Mouse (Mus musculus): ENCODE measurements around the gene Ier2.
"Not testable (repeated sequence)": the region's sequence is repeated elsewhere in the genome, so short reads cannot be mapped to it uniquely, and the experiment has no call there.

Gene Ier2

DNA sequence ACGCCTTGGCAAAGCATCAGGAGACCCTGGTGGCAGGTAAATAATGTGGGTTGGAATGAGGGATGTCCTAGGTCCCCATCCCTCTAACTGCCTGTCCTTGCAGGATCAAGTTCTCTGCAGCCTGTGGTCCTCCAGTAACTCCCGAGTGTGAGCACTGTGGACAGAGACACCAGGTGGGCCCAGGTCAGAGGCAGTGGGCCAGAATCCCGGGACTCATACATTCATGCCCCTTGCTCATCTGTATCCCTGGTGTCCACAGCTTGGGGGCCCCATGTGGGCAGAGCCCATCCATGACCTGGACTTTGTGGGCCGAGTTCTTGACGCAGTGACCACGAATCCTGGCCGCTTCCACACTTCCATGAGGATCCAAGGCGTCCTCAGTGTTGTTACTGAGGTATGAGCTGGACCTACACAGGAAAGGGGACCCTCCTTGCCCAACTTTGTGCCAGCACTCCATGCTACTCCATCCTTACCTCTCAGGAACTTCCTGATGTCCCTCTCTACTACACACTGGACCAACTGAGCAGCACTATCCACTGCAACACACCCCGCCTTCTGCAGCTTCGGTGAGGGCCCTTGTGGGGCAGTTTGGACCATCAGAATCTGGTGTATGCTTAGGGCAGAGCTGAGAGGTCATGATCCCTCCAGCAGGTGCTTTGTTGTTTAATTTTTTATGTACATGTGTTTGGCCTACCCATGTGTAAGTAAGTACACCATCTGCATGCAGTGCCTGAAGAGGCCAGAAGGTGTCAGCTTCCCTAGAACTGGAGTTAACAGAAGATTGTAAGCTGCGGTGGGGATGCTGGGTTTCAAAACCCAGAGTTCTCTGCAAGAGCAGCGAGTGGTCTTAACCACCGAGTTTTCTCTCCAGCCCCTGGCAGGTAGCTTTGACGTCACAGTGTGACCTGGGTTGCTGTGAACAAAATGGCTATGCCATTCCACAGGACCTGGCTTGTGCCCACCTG lies 34.8 kb upstream of the Ier2 start:
- peak; percentile 77 for DNase-seq

DNA sequence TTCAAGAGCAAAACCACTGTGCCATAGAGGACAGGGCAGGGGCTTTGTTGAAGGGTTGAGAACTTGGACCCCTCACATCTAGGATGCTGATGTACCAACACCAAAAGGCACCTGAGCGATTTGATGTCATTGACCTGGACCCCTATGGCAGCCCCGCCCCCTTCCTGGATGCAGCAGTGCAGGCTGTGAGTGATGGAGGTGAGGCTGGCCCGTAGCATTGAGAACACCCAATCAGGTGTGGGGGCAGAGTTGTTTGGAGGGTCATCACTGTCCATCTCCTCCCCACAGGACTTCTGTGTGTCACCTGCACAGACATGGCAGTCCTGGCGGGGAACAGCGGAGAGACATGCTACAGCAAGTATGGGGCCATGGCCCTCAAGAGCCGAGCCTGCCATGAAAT lies 32.5 kb upstream of the Ier2 start:
- no peak for DNase-seq

DNA sequence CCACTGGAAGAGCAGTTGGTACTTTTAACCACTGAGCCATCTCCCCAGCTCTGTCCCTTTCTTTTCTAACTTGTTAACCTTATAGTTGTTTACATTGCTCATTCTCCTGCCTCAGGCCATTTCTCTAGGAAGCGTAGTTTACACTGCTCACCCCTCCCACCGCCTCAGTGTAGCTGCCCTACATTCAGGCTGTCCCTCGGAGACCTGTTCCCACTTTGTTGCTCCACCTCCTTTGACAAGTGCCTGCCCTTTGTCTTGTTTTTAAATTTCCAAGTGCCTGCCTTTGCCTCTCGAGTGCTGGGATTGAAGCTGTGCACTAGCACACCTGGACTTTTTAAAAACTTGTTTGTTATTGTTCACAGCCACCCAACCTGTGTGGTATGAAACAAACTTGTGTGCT lies 30.7 kb upstream of the Ier2 start:
- DNase-seq, result no peak

DNA sequence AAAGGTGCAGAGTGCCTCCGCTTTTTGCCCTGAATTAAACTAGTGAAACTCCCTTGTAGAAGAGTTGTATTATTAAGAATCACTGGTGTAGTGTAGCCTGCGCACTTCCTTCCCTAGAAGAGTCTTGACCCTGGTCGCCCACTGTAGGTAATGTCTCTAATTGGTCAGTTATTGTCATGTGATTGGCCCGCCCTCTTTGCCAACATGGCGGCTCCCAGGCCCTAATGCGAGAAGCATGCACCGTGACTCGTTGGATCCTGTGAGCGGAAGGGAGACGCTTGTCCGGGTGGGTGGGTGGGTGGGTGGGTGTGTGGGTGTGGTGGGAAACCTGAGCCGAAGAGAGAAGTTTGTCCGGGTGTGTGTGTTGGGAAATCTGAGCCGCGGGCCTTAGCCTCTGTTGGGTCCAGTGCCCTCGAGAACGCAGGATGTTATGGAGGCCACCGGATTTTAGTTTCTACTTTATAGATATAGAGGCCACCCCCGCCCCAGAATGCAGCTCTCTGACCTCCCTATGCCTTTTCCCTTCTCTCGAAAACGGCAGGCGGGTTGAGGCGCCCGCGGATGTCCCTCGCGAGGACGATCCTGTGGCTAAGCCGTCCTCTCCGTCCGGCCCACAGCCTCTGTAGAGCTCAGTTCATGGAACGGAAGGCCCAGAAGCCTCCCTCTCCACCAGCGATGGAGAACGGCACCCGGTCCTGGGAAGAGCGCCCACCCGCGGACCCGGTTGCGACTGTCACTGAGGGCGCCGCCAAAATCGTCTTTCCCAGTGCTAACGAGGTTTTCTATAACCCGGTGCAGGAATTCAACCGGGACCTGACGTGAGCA lies 26.7 kb upstream of the Ier2 start:
- DNase-seq, result peak; percentile 89

DNA sequence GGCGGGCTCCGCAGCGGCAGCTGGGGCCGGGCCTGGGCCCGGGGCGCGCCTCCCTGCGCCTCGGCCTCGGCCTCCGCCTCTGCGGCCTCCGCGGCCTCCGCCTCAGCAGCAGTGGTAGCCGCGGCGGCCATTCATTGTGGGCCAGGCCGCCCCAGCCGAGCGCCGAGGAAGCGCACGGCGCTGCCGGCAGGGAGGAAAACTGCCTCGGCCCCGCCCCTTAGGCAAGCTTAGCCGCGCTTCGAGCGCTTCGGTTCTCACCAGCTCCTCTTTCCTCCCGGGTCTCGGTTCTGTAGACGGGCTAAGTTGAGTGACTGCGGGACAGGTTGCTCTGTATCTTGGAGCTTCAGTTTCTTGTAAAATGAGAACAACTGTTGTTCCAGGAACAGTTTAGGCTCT lies 25.1 kb upstream of the Ier2 start, which contains the start of gene Nacc1:
Gene Nacc1, minus strand, starts transcription at position 158 of the 396 bp plus-strand sequence.
- DNase-seq, result peak; percentile 92

DNA sequence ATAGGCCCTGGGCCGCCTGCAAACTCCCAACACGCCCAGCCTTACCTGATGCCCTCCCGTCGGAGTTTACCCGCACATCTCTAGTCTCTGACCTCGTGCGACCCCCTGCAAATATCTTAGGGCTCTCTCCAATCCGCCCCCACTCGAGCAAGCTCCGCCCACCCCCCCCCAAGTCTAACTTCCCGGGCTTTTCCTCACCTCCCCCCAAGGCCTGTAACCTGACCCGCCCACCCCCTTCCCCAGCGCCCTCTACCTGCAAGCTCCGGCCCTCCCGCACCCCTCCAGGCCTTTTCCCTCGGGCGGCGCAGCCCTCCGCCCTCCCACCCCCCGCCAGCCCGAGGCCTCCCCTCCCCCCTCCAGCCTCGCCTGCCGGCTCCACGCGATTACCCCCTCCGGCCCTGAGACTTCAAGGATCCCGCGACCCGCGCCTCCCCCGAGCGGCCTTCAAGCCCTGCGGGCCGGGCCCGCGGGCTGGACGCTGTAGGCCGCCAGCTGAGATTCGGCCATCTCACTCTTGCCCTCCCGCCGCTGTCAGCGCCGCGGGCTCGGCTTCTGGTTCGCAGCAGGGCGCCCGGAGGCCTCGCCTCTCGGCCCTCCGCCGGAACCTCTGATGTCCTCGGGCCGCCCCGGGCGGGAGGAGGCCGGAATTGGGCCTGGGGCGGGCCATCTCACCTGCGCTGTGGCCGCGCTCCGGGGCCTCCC lies 24.5 kb upstream of the Ier2 start:
- DNase-seq, result peak; percentile 67

DNA sequence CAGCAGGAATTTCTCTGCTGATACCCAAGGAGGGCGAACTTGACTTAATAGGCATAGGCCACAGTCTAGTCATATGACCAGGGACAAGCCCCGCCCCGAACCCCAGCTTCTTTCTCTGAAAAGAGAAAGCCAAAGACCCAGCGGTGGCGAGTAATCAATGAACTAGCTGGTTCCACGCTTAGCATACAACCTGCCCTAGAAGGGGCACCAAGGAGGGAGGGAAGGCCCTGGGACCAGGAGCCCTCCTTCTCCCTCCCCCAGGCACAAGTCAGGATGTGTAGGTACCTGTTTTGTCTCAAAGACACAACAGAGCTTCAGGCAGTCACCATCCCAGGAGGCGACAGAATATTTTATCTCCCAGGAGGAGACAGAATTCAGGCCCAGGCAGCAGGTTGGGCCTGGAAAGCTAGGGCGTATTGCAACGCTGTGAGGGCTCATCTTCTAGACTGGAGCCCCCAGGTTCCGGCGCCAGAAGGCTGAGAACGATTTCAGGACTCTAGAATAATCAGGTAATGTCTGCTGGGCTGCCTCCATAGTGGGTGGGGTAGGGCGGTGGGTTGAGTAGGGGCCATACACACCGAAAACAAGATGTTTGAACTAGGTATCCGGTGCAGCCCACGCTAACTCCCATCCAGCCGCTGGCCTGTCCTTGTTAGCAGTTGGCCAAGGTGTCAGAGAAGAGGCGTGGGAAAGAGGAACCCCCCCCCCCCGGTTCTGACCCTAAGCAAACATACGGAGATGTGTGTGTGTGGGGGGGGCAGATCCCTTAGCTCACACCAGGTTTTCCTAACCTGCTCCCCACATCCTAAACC lies 23.7 kb upstream of the Ier2 start, which contains the start of gene Trmt1:
Gene Trmt1, plus strand, starts transcription at position 117 of the 812 bp plus-strand sequence.
- DNase-seq, result peak; percentile 57

DNA sequence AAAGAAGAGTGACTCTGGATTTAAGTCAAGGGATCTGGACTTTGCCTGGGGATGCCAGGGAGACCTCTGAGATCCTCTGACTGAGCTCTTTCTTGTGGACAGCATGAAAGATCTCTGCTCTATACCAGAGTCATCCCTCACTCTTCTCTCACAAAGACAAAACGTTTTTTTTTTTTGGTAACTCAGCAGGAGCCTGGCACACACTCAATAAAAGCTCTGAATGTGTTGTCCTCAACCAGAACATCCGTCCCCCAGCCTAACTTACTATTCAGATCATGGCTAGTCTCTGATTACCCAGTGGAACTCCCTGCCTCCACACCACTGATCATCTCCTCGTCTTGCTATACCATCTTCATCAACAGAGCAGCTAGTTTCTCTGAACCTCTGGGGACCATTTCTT lies 21.9 kb upstream of the Ier2 start:
- DNase-seq, result no peak

DNA sequence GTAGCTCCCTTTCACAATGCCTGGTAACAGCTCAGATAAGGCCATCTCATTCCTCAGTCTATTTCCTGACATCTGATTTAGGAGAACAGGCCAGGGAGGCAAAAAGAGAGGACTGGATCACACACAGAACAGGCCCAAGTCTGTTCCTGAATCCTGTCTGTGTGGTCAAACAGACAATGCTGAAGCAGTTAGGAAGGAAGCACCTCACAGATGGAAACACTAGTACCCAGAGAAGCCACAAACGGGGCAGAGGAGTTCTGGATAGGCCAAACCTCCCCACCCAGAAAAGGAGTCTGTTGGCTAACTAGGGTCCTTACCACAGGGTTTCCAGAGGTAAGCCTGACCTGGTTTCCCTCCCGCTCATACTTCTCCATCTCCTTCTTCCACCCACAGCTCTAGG lies 19.6 kb upstream of the Ier2 start:
- DNase-seq, result no peak

DNA sequence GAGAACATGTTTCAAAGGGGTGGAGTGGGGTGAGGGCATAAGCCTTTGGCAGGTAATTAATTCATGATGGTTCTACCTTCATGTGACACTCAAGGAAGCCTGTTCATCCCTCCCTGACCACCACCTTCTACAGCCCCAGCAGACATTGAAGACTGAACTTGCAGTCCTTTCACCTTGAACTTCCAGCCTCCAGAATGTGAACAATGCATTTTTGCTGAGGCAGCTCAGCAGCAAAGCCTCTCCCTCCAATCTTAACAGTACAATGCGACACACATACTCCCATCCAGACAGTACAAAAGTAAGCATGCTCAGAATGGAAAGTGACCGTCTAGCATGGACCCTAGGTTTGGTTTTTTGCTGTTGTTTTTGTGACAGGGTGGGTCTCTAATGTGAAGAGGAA lies 18.8 kb upstream of the Ier2 start:
- no peak for DNase-seq

DNA sequence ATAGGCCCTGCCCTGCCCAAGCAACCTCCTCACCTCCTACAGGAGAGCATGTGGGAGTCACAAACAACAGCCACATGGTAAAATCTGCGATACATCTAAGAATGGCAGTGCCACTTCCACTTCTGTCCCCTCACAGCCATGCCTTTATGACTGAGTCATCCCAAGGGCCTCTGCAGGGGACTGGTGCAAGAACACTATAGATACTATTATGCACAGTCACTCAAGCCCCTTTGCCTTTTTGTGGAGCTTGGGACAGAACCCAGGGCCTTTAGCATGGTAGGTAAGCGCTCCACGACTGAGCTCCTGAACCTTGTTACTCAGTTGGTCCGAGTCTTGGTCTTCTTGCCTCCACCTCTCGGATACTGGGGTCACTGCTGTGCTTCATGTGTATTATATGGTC lies 14.7 kb upstream of the Ier2 start:
- DNase-seq, result no peak

DNA sequence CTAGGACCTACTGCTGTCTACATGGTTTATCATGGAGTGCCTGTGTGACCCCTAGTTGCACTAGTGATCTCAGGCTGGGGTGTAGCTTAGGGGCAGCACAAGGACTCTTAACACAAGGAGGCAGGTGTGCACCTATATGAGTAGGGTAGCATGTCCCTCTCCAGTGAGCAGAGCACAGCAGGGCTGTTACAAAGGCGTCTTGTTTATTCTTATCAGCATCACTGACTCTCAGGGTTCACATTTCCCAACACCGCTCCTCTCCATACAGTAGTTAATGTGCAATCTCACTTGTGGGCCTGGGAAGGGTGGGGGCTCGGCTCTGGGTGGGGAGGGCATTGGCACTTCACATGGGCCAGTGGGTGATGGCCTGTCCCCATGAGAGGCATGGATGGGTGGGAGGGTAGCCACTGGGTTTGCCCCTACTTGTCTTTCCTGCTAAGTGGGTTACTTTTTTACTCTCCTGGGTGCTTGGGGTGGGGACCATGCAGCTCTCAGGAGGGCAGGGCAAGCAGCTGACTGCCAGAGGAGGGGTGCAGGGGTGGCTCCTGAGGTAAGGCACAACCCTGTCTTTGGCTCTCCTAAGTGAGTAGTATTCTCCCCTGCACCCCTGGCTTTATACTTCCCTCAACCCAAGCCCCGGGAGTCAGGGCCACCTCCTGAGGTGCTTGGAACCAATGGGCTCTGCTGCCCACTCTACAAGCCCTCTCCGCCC lies 7.8 kb upstream of the Ier2 start:
- DNase-seq, result not testable (repeated sequence)

DNA sequence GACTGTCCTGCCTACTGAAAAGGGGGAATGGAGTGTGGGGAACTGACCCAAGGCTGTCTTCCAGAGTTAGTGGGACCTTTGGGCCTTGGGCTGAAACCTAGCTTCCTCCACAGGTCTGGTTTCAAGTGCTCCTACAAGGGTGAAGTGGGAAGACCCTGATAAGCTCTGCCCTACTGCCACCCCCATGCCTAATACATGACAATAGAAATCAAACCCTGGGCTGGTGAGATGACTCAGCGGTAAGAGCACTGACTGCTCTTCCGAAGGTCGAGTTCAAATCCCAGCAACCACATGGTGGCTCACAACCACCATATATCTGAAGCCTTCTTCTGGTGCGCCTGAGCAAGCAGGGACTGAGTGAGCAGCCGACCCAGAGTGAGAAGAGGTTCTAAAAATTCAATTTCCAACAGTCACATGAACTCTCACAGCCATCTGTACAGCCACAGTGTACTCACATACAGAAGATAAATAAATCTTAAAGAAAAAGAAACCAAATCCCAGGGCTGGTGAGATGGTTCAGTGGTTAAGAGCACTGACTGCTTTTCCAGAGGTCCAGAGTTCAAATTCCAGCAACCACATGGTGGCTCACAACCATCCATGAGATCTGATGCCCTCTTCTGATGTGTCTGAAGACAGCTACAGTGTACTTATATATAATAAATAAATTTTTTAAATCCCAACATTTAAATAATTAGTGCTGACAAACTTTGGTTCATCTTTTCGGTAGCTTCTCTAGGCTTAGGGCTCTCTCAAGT lies 6.3 kb upstream of the Ier2 start:
- DNase-seq, result no peak

DNA sequence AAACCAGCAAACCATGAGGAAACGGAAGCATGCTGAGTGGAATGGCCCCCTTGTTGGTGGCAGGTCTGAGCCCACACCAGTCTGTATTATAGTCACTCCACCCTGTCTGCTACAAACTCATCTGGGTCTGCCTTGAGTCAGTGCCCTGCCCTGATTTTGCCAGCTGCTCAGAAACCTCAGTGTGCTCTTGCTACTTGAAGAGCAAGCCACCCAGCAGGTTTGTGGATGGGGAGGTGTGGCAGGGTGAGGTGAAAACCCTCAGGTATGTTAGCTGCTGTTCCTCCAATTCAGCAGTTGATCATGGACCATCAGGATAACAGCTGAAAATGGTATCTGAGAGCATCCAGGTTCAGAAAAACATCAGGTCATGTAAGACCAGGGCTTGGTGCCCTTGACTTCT lies 5.4 kb upstream of the Ier2 start:
- DNase-seq, result no peak

DNA sequence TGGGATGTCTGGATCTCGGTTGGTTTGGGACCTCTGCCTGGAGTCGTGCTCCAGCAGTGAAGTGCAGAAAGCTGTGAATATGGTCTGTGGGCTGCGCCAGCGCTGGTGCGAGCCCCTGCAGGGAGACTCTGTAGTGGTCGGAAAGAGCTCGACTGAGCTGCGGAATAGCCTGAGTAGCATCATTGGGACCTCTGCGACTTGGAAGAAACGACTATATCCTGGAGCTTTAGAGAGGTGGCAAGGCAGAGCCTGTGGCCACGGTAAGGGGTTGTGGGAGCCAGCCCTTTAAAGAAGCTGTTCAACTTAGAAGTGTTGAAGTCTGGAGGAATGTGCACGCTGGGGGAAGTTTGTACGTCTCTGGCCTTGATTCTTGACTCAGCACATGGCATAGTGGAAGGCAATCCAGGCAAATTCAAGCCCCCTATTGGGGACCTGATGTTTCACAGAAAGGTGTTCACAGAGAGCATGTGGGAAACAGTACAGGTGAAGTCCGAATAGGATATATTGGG lies 2.8 kb upstream of the Ier2 start:
- no peak for DNase-seq

DNA sequence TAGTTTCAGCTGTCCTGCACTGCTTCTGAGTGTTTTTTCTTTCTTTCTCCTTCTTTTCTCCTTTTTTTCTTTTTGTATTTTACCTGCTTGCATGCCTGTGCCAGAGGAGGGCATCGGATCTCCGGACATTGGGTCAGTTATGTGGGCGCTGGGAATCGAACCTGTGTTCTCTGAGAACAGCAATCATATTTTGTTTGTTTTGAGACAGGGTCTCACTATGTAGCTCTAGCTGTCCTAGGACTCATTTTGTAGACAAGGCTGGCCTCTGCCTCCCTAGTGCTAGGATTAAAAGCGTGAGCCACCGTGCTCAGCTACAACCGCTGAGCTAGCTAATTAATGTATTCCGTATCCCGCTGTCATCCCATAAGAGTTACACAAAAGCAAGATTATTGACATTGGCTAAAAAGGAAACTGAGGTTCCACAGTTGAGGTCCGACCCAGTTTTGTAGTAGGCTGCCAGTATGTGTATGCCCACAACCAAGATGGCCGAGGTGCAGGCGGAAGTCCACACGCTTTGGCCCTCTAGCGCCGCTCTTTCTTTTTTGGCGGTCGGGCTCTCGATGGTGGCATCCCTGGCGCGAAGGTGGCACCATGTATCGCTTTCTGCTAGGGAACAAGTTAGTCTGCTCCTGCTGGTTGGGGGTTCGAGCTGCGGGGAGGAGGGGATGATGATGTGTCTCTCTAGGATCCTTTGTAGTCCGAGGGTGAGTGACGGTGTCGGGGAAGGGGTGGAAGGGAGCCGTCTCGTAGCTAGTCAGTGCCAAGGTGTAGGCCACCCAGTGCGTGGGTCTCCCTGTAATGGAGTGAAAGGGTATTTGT lies 2.1 kb upstream of the Ier2 start:
- DNase-seq, result peak; percentile 80

DNA sequence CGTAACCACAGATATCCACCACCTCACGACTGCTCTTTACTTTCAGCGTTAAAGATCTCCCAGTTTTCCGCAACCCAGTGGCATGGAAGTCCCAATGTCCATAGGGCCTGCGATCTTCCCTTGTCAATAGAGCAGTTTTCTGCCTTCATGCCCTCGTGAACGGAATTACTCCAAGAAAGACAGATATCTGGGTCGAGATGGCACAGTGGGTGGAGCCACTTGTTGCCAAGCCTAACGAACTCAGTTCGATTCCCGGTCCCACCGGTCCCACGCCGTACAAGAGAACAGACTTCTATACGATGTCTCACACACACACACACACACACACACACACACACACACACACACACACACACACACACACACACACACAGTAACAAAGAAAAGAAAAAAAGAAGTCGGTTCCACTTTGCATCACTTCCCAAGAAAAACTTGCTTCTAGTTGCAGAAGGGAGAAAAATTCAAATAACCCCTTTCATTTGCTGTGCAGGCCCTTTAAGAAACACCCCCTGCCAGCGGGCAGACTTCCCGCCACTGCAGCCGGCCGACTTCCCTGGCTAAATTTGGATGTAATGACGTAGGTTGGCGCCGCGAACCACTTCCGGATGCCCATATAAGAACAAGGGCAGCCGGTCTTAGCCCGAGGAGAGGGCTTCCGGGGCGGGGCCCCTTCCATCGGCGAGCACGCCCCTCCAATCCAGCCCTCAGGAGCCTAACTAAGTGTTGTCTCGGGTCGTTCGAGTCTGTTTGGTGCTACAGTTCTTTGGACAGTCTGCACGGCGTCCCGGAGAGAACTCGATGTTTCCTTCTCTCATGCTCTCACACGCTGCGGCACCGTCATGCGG lies 1.1 kb upstream of the Ier2 start:
- peak; percentile 94 for DNase-seq

DNA sequence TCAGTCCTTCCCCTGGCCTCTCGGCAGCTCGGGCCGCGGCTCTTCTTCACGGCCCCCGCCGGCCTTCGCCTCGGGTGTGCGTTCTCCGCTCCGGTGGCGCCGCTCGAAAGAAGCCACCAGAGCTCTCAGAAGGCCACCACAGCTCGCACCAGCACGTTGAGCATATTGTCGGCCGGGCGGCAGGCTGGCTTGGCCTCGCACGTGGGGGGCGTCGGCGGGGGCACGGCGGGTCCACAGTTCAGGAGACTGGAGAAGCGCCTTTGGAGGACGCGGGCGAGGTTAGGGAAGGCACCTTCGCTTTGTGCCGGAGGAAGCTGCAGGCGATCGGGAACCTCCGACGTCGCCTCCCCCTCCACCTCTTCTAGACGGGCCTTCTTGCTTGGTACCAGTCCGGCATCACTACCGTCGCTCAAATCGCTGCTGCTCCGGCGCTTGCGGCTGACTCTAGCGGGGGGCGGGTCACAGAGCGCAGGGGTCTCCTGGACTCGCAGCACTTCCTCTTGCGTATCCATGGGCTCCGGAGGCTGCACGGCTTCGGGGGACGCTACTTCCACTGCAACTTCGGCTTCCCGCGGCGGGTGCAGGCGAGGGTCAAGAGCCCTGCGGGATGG lies 586 bp downstream of the Ier2 start:
- DNase-seq, result peak; percentile 78
